Mouse (Mus musculus): ENCODE measurements at regions not wholly inside any gene's neighbourhood (a gene's known extent, or its start where the extent isn't known, plus 50 kb on each side); places are given as distances from the start of the nearest gene placed in this dataset.

- TF ChIP-seq EP300 (IDR thresholded peaks at IDR 0.05; ENCODE audit: low read depth) (no peak), CTCF (IDR thresholded peaks at IDR 0.05; ENCODE audit: low read depth) (no peak)
These were observed 196.2 kb downstream of the Fzd1 start for GRCm38 (mm10) chr5:4561661-4562060.
